Mouse (Mus musculus) adrenal gland, postnatal 14 days (tissue): ENCODE measurements at regions not wholly inside any gene's neighbourhood (a gene's known extent, or its start where the extent isn't known, plus 50 kb on each side); places are given as distances from the start of the nearest gene placed in this dataset.

Experiments used
- DNase-seq: peaks from one replicate; pipeline ENCODE4 v3.0.0; 2021; ENCODE audit warnings: mixed read lengths

- DNase-seq = no peak
These were observed 91.3 kb upstream of the 1600014C23Rik start for GRCm38 (mm10) chr17:45824977-45825376.

GRCm38 (mm10) chr17:45823501-45823900 lies 89.9 kb upstream of the 1600014C23Rik start:
- no peak for DNase-seq

- no peak for DNase-seq
These were observed 88.8 kb upstream of the 1600014C23Rik start for GRCm38 (mm10) chr17:45822427-45822826.

GRCm38 (mm10) chr17:45821356-45821755 lies 87.7 kb upstream of the 1600014C23Rik start:
- DNase-seq = no peak

- no peak for DNase-seq
These were observed 85.5 kb upstream of the 1600014C23Rik start for GRCm38 (mm10) chr17:45819143-45819542.

GRCm38 (mm10) chr17:45816566-45816965 lies 82.9 kb upstream of the 1600014C23Rik start:
- no peak for DNase-seq

GRCm38 (mm10) chr17:45815833-45816232 lies 82.2 kb upstream of the 1600014C23Rik start:
- DNase-seq = peak; percentile 81

GRCm38 (mm10) chr17:45815341-45815740 lies 81.7 kb upstream of the 1600014C23Rik start:
- DNase-seq = no peak

GRCm38 (mm10) chr17:45814586-45814985 lies 80.9 kb upstream of the 1600014C23Rik start:
- no peak for DNase-seq

GRCm38 (mm10) chr17:45813956-45814355 lies 80.3 kb upstream of the 1600014C23Rik start:
- no peak for DNase-seq

- peak; percentile 84 for DNase-seq
These were observed 78.8 kb upstream of the 1600014C23Rik start for GRCm38 (mm10) chr17:45812289-45812955.

- no peak for DNase-seq
These were observed 78.1 kb upstream of the 1600014C23Rik start for GRCm38 (mm10) chr17:45811632-45812221.

- DNase-seq = no peak
These were observed 76.1 kb upstream of the 1600014C23Rik start for GRCm38 (mm10) chr17:45809728-45810127.

- no peak for DNase-seq
These were observed 74.7 kb upstream of the 1600014C23Rik start for GRCm38 (mm10) chr17:45808374-45808773.

GRCm38 (mm10) chr17:45807452-45807851 lies 73.8 kb upstream of the 1600014C23Rik start:
- no peak for DNase-seq

- DNase-seq = no peak
These were observed 73.2 kb upstream of the 1600014C23Rik start for GRCm38 (mm10) chr17:45806831-45807230.

GRCm38 (mm10) chr17:45806430-45806829 lies 72.8 kb upstream of the 1600014C23Rik start:
- DNase-seq = no peak

- DNase-seq = peak; percentile 52
These were observed 71.9 kb upstream of the 1600014C23Rik start for GRCm38 (mm10) chr17:45805471-45806082.

GRCm38 (mm10) chr17:45803331-45803730 lies 69.7 kb upstream of the 1600014C23Rik start:
- DNase-seq = peak; percentile 72

GRCm38 (mm10) chr17:45802439-45802838 lies 68.8 kb upstream of the 1600014C23Rik start:
- DNase-seq = no peak

GRCm38 (mm10) chr17:45799725-45800124 lies 66.1 kb upstream of the 1600014C23Rik start:
- no peak for DNase-seq

- DNase-seq = no peak
These were observed 65.4 kb upstream of the 1600014C23Rik start for GRCm38 (mm10) chr17:45798996-45799395.

GRCm38 (mm10) chr17:45798456-45798855 lies 64.8 kb upstream of the 1600014C23Rik start:
- DNase-seq = no peak

- no peak for DNase-seq
These were observed 63.5 kb upstream of the 1600014C23Rik start for GRCm38 (mm10) chr17:45797121-45797520.
